Mouse (Mus musculus) forebrain, postnatal 0 days (tissue): ENCODE results near the gene Ehmt1. TPM values are rescaled to one million over a fixed set of nuclear protein-coding genes. Genes with fewer than 3 reads are reported as not detected.

Experiments used
- ATAC-seq: fragments of 200-750 bp; cut with Nextera tagmentation; 2 replicates; pipeline ENCODE4 v1.8.0; 2017; ENCODE audit warnings: mild to moderate bottlenecking, moderate library complexity
- DNase-seq: peaks from one replicate; pipeline ENCODE4 v3.0.0-alpha.2; 2015
- H3K27ac ChIP-seq: fragments of 300-500 bp; sonication (generic); 2 replicates; pipeline ENCODE4 v1.5.1; 2014; ENCODE audit warnings: low read depth, mild to moderate bottlenecking, antibody characterized with exemption, low read length, moderate library complexity, mixed read lengths
- H3K27me3 ChIP-seq: fragments of 300-500 bp; sonication (generic); 2 replicates; pipeline ENCODE4 v1.6.1; 2014; ENCODE audit warnings: mild to moderate bottlenecking, low read length, mixed read lengths; ENCODE audit not compliant: insufficient read depth
- H3K36me3 ChIP-seq: fragments of 300-500 bp; sonication (generic); 2 replicates; pipeline ENCODE4 v1.6.1; 2014; ENCODE audit warnings: mild to moderate bottlenecking, moderate library complexity; ENCODE audit not compliant: insufficient read depth
- H3K4me1 ChIP-seq: fragments of 300-500 bp; sonication (generic); 2 replicates; pipeline ENCODE4 v1.6.1; 2014; ENCODE audit warnings: antibody characterized with exemption; ENCODE audit not compliant: insufficient read depth
- H3K4me2 ChIP-seq: fragments of 300-500 bp; sonication (generic); 2 replicates; pipeline ENCODE4 v1.6.1; 2014; ENCODE audit warnings: low read depth, mild to moderate bottlenecking, moderate library complexity
- H3K4me3 ChIP-seq: fragments of 300-500 bp; sonication (generic); 2 replicates; pipeline ENCODE4 v1.5.1; 2014; ENCODE audit warnings: low read depth, low read length, mixed read lengths
- H3K9ac ChIP-seq: fragments of 300-500 bp; sonication (generic); 2 replicates; pipeline ENCODE4 v1.6.1; 2014; ENCODE audit warnings: mild to moderate bottlenecking
- H3K9me3 ChIP-seq: fragments of 300-500 bp; sonication (generic); 2 replicates; pipeline ENCODE4 v1.6.1; 2016; ENCODE audit warnings: low read length
- CTCF ChIP-seq: sonication (generic); IDR thresholded peaks from 2 replicates; pipeline ENCODE4 v1.5.1; 2016; ENCODE audit warnings: antibody characterized with exemption, control low read depth, low read depth
- WGBS: fragments of 180-500 bp; shearing (Covaris S2); extraction: QIAGEN DNeasy Blood & Tissue Kit; methylation state at CpG from one replicate; pipeline ENCODE4 v1.1.7; 2014; 5-methylcytosine and 5-hydroxymethylcytosine counted together
- polyA plus RNA-seq: library from polyadenylated mRNA; unstranded; fragments of >200 nt; fragmentation: Nextera tagmentation; extraction: Ambion mirVana; gene quantifications from 2 replicates; pipeline ENCODE4 v1.2.1, GENCODE M21; 2015
- total RNA-seq: library from RNA; depleted of rRNA; stranded (reverse); fragments of >200 nt; gene quantifications from 2 replicates; pipeline ENCODE4 v1.2.3, GENCODE M21; 2014; rRNA removed

Gene Ehmt1
- total RNA-seq: 72.4 and 89.4 TPM in 2 replicates
- 44.2 and 72.1 TPM in 2 replicates for polyA plus RNA-seq

GRCm38 (mm10) chr2:24918930-24919838 is at the start of gene Ehmt1:
Ehmt1 (minus strand) TSS chr2:24919614.
- TF ChIP-seq CTCF: 0 out of 2 replicates have a peak, but pooled peaks have one; percentile 17
- H3K36me3 ChIP-seq: no peaks in the 10 kb centered on the region
- DNase-seq (peak; percentile 97), ATAC-seq (peak; percentile 98)
- peaks cover 13% of the 10 kb centered on the region for H3K4me1 ChIP-seq
- H3K4me2 ChIP-seq: peak within 1 kb of the TSS; percentile 68
- WGBS: under 1% methylated on average over 91 of the region's 112 CpGs
- no peaks in the 10 kb centered on the region for H3K9me3 ChIP-seq
- H3K27me3 ChIP-seq: no peaks in the 10 kb centered on the region
- peak within 1 kb of the TSS; percentile 96 for H3K27ac ChIP-seq
- H3K9ac ChIP-seq: peak within 1 kb of the TSS; percentile 96
- peak within 1 kb of the TSS; percentile 98 for H3K4me3 ChIP-seq

GRCm38 (mm10) chr2:24962304-24963000 is 43.0 kb upstream of the Ehmt1 start, which contains the start of gene Dph7:
Dph7 (plus strand) TSS chr2:24962400.
- H3K4me3 ChIP-seq: peak within 1 kb of the TSS; percentile 50
- H3K9me3 ChIP-seq: no peaks in the 10 kb centered on the region
- H3K9ac ChIP-seq: peak within 1 kb of the TSS; percentile 56
- peak; percentile 98 for ATAC-seq
- H3K36me3 ChIP-seq: peaks cover 50% of the 10 kb centered on the region
- DNase-seq: peak; percentile 94
- H3K4me1 ChIP-seq: peaks cover 6% of the 10 kb centered on the region; the same call in 1 of the 2 replicates
- no peaks in the 10 kb centered on the region for H3K27me3 ChIP-seq
- WGBS: under 1% methylated on average over 28 of the region's 28 CpGs
- TF ChIP-seq CTCF: peak; percentile 98
- peak within 1 kb of the TSS; percentile 66 for H3K4me2 ChIP-seq
- peak within 1 kb of the TSS; percentile 37; the same call in 1 of the 2 replicates for H3K27ac ChIP-seq

GRCm38 (mm10) chr2:24960910-24961309 is 41.5 kb upstream of the Ehmt1 start:
- H3K27ac ChIP-seq: no peak overlapping the region
- H3K4me1 ChIP-seq: peaks cover 6% of the 10 kb centered on the region; the same call in 1 of the 2 replicates
- H3K9me3 ChIP-seq: no peaks in the 10 kb centered on the region
- ATAC-seq (no peak; the same call in 1 of the 2 replicates), DNase-seq (no peak)
- no peak overlapping the region for H3K4me3 ChIP-seq
- 43% methylated on average over 3 of the region's 3 CpGs for WGBS
- peak; percentile 67 for TF ChIP-seq CTCF
- peaks cover 43% of the 10 kb centered on the region for H3K36me3 ChIP-seq
- H3K4me2 ChIP-seq: no peak overlapping the region
- no peaks in the 10 kb centered on the region for H3K27me3 ChIP-seq
- H3K9ac ChIP-seq: no peak overlapping the region

- DNase-seq (no peak), ATAC-seq (no peak)
- Histone ChIP-seq H3K4me3 (no peak overlapping the region), H3K9ac (no peak overlapping the region), H3K27ac (no peak overlapping the region), H3K4me1 (peaks cover 9% of the 10 kb centered on the region), H3K27me3 (no peaks in the 10 kb centered on the region), H3K9me3 (no peaks in the 10 kb centered on the region), H3K4me2 (no peak overlapping the region), H3K36me3 (peaks cover 44% of the 10 kb centered on the region)
- TF ChIP-seq CTCF: no peak
- 86% methylated on average over 4 of the region's 4 CpGs for WGBS
These were observed 33.2 kb upstream of the Ehmt1 start for GRCm38 (mm10) chr2:24952537-24953055.

- Histone ChIP-seq H3K9me3 (no peaks in the 10 kb centered on the region), H3K36me3 (peaks cover 33% of the 10 kb centered on the region), H3K4me1 (peaks cover 9% of the 10 kb centered on the region), H3K27me3 (no peaks in the 10 kb centered on the region), H3K27ac (0 out of 2 replicates have a peak overlapping the region, but pooled peaks have one; percentile 71), H3K4me3 (peak overlapping the region; percentile 92), H3K4me2 (peak overlapping the region; percentile 93), H3K9ac (peak overlapping the region; percentile 81)
- no peak; the same call in 1 of the 2 replicates for ATAC-seq
- under 1% methylated on average over 31 of the region's 31 CpGs for WGBS
- no peak for TF ChIP-seq CTCF
- DNase-seq: peak; percentile 15
These were observed 30.7 kb upstream of the Ehmt1 start for GRCm38 (mm10) chr2:24950189-24950535.

- Histone ChIP-seq H3K27me3 (no peaks in the 10 kb centered on the region), H3K9ac (peak within 1 kb of the TSS; percentile 81), H3K4me1 (peaks cover 9% of the 10 kb centered on the region), H3K27ac (peak within 1 kb of the TSS; percentile 71), H3K36me3 (peaks cover 27% of the 10 kb centered on the region), H3K4me2 (peak within 1 kb of the TSS; percentile 93), H3K9me3 (no peaks in the 10 kb centered on the region), H3K4me3 (peak within 1 kb of the TSS; percentile 92)
- WGBS: 1% methylated on average over 85 of the region's 108 CpGs
- DNase-seq (peak; percentile 99), ATAC-seq (peak; percentile 99)
- no peak for TF ChIP-seq CTCF
These were observed 30.2 kb upstream of the Ehmt1 start, which contains the start of gene Zmynd19 for GRCm38 (mm10) chr2:24949421-24950188. Zmynd19 (plus strand) TSS chr2:24949792.
